Mouse (Mus musculus): ENCODE measurements around the gene Insyn1.

- TF ChIP-seq CTCF (IDR thresholded peaks at IDR 0.05; ENCODE audit: extremely low read depth, insufficient read length, insufficient replicate concordance, low read depth, low read length) (no peak), POLR2A (IDR thresholded peaks at IDR 0.05; ENCODE audit: low read depth, low read length) (no peak)
These were observed 57.0 kb downstream of the Insyn1 start for GRCm38 (mm10) chr9:58545428-58545827.

Data from small intestine, adult 2 months (tissue).